Mouse (Mus musculus) bone marrow macrophage, adult 2 months (primary cell): ENCODE data around the gene Tmem136.

Experiments
- CTCF ChIP-seq: IDR thresholded peaks from 2 replicates; pipeline ENCODE4 v1.5.1; 2012; ENCODE audit warnings: low read depth, mild to moderate bottlenecking, low read length, moderate library complexity
- POLR2A ChIP-seq: IDR thresholded peaks from 2 replicates; pipeline ENCODE4 v1.6.1; 2012; ENCODE audit warnings: mild to moderate bottlenecking, low read depth, low read length, borderline replicate concordance

DNA sequence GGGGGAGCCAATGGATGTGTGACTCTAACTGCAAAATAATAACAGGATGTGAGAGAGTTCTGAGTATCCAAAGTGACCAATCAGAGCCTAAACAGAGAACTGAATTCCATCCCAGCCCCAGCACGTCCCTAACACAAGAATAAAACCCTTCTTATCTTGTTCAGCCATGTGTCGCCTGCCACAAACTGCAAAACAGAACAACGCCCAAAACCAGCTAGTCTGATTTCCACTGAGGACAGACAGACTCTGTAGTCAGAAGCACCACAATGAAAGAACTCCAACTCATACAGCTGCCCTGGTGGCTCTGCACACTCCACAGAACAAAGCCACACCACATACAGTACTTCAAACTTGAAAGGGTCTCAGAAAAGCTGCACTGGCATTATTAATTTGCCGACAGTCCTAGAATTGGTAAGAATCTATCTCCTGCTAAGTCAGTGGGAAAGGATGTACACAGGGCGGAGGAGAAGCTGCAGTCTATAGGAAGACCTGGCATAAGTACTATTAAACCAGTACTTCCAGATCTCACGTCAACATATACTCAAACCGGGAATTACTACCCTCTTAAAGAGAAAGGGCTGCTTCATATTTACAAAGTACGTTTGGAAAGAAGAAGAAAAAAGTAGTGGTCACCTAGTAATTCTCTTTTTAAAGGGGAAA, 14.3 kb downstream of the Tmem136 start:
- TF ChIP-seq POLR2A (no peak), CTCF (no peak)
